Mouse (Mus musculus): ENCODE measurements around the gene S1pr1. TPM values are rescaled to one million over a fixed set of nuclear protein-coding genes. Genes with fewer than 3 reads are reported as not detected.
A peak's percentile ranks its signal among the peaks of the same experiment; 100 is the strongest.

S1pr1 gene
- polyA plus RNA-seq, 1 experiment from 2014 or later = 13.4 TPM

DNA sequence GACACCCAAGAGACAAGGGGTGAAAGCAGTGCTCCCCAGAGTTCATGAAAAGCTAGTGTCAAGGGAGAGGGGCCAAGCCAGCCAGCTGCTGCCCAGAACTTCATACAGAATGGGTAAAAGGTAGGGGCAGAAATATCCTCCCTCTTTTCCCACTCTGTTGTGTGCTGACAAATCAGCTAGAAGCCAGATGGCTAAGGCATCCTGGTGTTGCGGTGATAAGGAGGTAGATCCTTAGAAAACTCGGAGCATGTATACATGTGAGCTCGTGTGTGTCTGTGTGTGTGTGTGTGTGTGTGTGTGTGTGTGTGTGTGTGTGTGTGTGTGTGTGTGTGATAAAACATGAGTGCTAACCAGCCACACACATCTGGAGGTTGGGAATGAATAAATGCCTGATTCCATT lies 20.7 kb upstream of the S1pr1 start:
- Histone ChIP-seq H3K36me3 (no peaks in the 10 kb centered on the region), H3K27ac (replicated peaks) (no peak overlapping the region), H3K27me3 (ENCODE audit: low read depth, poor library complexity, severe bottlenecking) (no peaks in the 10 kb centered on the region), H3K9me3 (replicated peaks) (no peaks in the 10 kb centered on the region), H3K4me1 (no peaks in the 10 kb centered on the region), H3K4me3 (no peak overlapping the region)
- 90% methylated on average over 3 of the region's 3 CpGs for WGBS
- DNase-seq (ENCODE audit: low spot score) = no peak

DNA sequence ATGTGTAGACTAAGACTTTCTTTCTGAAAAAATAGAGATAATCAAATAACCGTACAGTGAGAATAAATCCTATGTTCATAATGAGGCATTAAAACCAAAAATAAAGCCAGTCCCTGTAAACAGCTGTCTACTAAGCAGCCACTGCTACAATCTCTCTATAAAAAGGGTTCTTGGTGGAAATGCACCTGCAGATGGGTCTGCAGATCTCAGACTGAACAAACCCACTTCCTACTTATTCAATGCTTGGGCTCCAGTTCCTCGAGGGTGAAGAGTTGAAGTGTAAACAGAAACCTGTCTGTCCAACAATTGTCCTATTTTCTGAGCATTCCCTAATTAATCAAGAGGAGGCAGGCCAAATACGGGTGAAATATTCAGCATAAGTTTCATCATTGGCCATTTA lies 20.0 kb upstream of the S1pr1 start:
- DNase-seq (ENCODE audit: low spot score) = no peak
- Histone ChIP-seq H3K27me3 (ENCODE audit: low read depth, poor library complexity, severe bottlenecking) (no peaks in the 10 kb centered on the region), H3K4me1 (no peaks in the 10 kb centered on the region), H3K4me3 (no peak overlapping the region), H3K27ac (replicated peaks) (no peak overlapping the region), H3K36me3 (no peaks in the 10 kb centered on the region), H3K9me3 (replicated peaks) (no peaks in the 10 kb centered on the region)
- WGBS = 88% methylated on average over 3 of the region's 3 CpGs

DNA sequence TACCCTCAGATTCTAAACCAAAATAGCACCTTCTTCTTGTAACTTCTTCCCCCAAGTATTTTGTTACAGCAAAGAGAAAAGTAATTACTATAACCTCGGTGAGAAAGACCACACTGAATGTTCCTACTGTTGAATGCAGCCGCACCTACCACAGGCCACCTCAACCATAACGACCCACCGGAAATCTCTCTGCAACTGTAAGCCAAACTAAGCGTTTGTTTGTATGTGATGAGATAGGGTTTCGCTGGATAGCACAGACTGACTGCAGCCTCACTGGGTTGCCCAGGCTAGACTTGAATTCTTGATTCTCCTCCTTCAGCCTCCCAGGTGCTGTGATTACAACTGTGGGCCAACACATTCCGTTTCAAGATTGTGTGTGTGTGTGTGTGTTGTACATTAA lies 15.5 kb upstream of the S1pr1 start:
- Histone ChIP-seq H3K27me3 (ENCODE audit: low read depth, poor library complexity, severe bottlenecking) (no peaks in the 10 kb centered on the region), H3K4me1 (0 out of 2 replicates have a peak, but pooled peaks cover 5% of the 10 kb centered on the region), H3K9me3 (replicated peaks) (no peaks in the 10 kb centered on the region), H3K4me3 (no peak overlapping the region), H3K27ac (replicated peaks) (no peak overlapping the region), H3K36me3 (no peaks in the 10 kb centered on the region)
- 90% methylated on average over 7 of the region's 7 CpGs for WGBS
- DNase-seq (ENCODE audit: low spot score) = no peak

DNA sequence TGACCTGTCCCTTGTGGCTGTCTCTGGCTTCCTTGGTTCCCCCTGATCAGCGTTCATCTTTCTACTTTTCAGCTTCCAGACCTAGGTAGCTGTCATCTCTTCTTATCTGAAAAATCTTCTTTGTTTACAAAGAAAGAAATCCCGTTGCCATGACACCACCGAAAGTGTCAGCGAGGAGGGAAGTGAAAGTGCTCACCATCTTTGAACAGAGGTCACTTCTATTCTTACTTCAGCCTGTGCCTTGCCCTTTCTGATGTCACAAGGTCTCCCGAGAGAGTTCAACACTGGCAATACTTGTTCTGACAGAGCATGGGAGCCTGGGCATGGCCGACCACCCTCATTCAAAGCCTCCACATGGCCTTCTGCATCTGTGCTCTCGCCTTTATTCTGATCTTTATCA lies 14.3 kb upstream of the S1pr1 start:
- Histone ChIP-seq H3K9me3 (replicated peaks) (no peaks in the 10 kb centered on the region), H3K27me3 (ENCODE audit: low read depth, poor library complexity, severe bottlenecking) (no peaks in the 10 kb centered on the region), H3K27ac (replicated peaks) (no peak overlapping the region), H3K36me3 (no peaks in the 10 kb centered on the region), H3K4me3 (no peak overlapping the region), H3K4me1 (0 out of 2 replicates have a peak, but pooled peaks cover 5% of the 10 kb centered on the region)
- no peak for DNase-seq (ENCODE audit: low spot score)
- 76% methylated on average over 7 of the region's 7 CpGs for WGBS

DNA sequence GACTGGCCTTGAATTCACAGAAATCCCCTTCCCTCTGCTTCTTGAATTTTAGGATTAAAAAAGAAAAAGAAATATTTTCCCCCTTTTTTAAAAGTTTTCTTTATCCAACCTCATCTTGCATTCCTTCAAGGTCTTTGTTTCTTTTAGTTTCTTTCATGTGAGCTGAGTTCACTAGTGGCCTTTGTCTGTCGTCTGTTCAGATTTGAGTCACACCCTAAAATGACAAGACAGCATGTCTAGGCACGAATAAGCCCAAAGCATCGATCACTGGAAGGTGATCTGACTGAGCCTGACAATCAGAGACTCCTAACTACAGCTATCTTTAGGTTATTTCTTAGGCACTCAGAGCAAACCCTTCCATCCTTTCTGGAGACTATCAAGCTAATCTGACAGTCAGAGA lies 13.3 kb upstream of the S1pr1 start:
- Histone ChIP-seq H3K9me3 (replicated peaks) (no peaks in the 10 kb centered on the region), H3K27me3 (ENCODE audit: low read depth, poor library complexity, severe bottlenecking) (no peaks in the 10 kb centered on the region), H3K27ac (replicated peaks) (no peak overlapping the region), H3K4me3 (no peak overlapping the region), H3K4me1 (0 out of 2 replicates have a peak, but pooled peaks cover 5% of the 10 kb centered on the region), H3K36me3 (no peaks in the 10 kb centered on the region)
- WGBS = 58% methylated on average over 3 of the region's 3 CpGs
- no peak for DNase-seq (ENCODE audit: low spot score)

DNA sequence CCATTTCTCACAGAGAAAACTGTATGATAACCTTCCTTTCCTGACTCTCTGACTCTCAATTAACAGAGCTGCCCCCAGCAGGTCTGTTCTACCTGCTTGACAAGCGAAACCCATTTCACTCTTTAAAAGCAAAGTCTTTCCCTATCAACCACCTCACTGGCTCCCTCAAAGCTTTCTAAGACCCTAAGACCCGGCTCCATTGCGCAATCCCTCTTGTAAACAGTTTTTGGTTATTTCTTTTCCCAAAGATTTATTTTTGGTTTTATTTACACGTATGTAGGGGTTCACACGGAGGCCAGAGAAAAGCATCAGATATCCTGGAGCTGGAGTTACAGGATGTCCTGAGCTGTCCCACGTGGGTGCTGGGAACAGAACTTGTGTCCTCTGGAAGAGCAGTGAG lies 4.0 kb upstream of the S1pr1 start:
- peaks cover 8% of the 10 kb centered on the region for H3K27me3 ChIP-seq (ENCODE audit: low read depth, poor library complexity, severe bottlenecking)
- DNase-seq (ENCODE audit: low spot score) = no peak
- H3K4me1 ChIP-seq = peaks cover 19% of the 10 kb centered on the region
- no peaks in the 10 kb centered on the region for H3K36me3 ChIP-seq
- WGBS = 83% methylated on average over 6 of the region's 6 CpGs
- H3K27ac ChIP-seq (replicated peaks) = no peak overlapping the region
- no peaks in the 10 kb centered on the region for H3K9me3 ChIP-seq (replicated peaks)
- no peak overlapping the region for H3K4me3 ChIP-seq

DNA sequence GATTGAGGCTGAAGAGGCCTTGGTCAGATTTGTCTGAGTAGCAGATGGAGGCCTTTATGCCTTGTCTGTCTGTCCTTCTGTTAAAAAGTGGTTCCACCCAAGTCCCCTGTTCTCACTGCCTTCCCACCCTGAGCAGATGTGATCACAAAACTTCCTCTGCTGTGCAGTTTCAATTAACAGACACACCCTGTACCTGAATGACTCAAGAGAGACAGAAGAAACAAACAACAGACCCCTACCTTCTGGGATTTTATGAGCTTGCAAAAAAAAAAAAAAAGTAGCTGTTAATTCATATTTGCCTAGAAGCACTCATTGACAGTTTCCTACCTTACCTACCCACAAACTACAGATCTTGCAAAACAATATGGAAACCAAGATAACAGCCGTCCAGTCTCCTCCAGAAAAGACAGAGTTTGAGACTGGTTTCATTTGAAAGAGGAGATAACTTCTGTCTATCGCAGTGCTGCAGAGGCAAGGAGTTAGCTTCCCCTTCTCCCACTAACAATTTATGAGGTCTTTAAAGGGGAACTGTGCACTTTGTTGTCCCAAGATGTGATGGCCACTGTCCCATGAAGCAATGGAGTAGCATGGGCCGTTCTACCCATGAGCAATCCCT lies 1.1 kb upstream of the S1pr1 start:
- Histone ChIP-seq H3K4me1 (peaks cover 29% of the 10 kb centered on the region), H3K27ac (replicated peaks) (peak overlapping the region; percentile 92; the same call in 1 of the 2 replicates), H3K36me3 (peaks cover 12% of the 10 kb centered on the region), H3K27me3 (ENCODE audit: low read depth, poor library complexity, severe bottlenecking) (peaks cover 16% of the 10 kb centered on the region), H3K4me3 (peak overlapping the region; percentile 63), H3K9me3 (replicated peaks) (no peaks in the 10 kb centered on the region)
- no peak for DNase-seq (ENCODE audit: low spot score)
- 88% methylated on average over 3 of the region's 3 CpGs for WGBS

DNA sequence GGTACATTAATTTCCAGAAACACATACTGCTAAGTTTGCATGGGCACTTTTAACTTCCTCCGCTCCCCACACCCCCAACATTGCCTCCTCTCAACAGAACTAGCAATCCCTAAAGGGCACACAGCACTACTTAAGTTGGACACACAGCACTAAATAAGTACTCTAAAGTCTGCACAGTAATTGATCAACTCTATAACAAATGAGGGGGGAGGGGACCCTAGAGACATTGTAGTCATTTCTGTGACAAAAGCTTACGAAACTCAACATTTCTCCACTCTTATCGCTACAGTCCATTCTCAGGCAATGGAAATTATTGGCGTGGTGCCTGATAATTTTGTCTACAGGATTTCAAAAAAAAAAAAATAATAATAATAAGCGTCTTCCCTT lies 830 bp downstream of the S1pr1 start:
- peaks cover 16% of the 10 kb centered on the region for H3K27me3 ChIP-seq (ENCODE audit: low read depth, poor library complexity, severe bottlenecking)
- peaks cover 12% of the 10 kb centered on the region for H3K36me3 ChIP-seq
- H3K4me3 ChIP-seq = peak overlapping the region; percentile 63
- WGBS = 11% methylated on average over 5 of the region's 5 CpGs
- DNase-seq (ENCODE audit: low spot score) = no peak
- peak overlapping the region; percentile 92 for H3K27ac ChIP-seq (replicated peaks)
- H3K4me1 ChIP-seq = peaks cover 29% of the 10 kb centered on the region
- H3K9me3 ChIP-seq (replicated peaks) = no peaks in the 10 kb centered on the region

DNA sequence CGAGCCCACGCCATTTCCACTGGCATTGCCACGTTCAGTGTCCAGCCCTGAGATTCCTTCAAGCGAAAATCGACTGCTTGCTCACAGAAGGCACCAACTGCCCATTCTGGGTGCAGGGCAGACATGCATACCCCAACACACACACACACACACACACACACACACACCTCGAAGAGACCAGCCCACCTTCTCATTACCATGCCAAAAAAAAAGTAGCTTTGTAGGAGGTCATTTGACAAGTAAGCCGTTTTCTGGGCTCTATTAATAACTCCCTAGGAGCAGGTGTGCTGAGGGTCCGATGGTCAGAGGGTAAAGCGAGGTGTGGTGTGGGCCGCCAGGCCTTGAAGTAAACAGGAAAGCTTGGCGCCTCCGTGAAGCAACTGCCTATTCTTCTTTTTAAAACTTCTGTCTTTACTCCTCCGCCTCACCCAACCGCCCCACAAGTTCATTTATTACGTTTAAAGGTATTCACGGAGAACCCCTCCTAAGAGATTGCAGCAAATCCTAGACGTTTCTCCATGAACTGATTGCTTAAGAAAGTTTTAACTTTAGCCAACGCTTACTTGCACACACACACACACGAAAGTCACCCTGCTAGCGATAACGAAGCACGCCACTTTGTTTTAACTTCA lies 1.3 kb downstream of the S1pr1 start:
- peak overlapping the region; percentile 59 for H3K27ac ChIP-seq (replicated peaks)
- peaks cover 12% of the 10 kb centered on the region for H3K36me3 ChIP-seq
- peaks cover 16% of the 10 kb centered on the region for H3K27me3 ChIP-seq (ENCODE audit: low read depth, poor library complexity, severe bottlenecking)
- no peaks in the 10 kb centered on the region for H3K9me3 ChIP-seq (replicated peaks)
- H3K4me3 ChIP-seq = peak overlapping the region; percentile 63
- WGBS = 15% methylated on average over 22 of the region's 22 CpGs
- DNase-seq (ENCODE audit: low spot score) = no peak
- H3K4me1 ChIP-seq = peaks cover 29% of the 10 kb centered on the region

DNA sequence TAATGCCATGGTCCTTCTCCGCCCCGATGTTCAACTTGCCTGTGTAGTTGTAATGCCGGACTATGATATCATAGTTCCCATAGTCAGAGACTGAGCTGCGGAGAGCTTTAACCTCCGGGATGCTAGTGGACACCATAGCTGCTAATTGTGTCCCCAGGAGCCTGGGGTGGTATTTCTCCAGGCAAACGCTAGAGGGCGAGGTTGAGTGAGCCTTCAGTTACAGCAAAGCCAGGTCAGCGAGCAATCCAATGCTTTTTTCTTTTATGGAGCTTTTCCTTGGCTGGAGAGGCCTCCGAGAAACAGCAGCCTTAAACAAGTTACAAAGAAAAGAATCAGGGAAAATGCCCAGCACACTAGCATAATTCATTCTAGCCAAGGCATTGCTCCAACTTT lies 2.1 kb downstream of the S1pr1 start:
- WGBS = 18% methylated on average over 9 of the region's 9 CpGs
- peak; percentile 79 for DNase-seq (ENCODE audit: low spot score)
- peaks cover 29% of the 10 kb centered on the region for H3K4me1 ChIP-seq
- H3K36me3 ChIP-seq = peaks cover 12% of the 10 kb centered on the region
- H3K27ac ChIP-seq (replicated peaks) = 0 out of 2 replicates have a peak overlapping the region, but pooled peaks have one; percentile 59
- no peaks in the 10 kb centered on the region for H3K9me3 ChIP-seq (replicated peaks)
- H3K27me3 ChIP-seq (ENCODE audit: low read depth, poor library complexity, severe bottlenecking) = peaks cover 16% of the 10 kb centered on the region
- peak overlapping the region; percentile 63; the same call in 1 of the 2 replicates for H3K4me3 ChIP-seq

DNA sequence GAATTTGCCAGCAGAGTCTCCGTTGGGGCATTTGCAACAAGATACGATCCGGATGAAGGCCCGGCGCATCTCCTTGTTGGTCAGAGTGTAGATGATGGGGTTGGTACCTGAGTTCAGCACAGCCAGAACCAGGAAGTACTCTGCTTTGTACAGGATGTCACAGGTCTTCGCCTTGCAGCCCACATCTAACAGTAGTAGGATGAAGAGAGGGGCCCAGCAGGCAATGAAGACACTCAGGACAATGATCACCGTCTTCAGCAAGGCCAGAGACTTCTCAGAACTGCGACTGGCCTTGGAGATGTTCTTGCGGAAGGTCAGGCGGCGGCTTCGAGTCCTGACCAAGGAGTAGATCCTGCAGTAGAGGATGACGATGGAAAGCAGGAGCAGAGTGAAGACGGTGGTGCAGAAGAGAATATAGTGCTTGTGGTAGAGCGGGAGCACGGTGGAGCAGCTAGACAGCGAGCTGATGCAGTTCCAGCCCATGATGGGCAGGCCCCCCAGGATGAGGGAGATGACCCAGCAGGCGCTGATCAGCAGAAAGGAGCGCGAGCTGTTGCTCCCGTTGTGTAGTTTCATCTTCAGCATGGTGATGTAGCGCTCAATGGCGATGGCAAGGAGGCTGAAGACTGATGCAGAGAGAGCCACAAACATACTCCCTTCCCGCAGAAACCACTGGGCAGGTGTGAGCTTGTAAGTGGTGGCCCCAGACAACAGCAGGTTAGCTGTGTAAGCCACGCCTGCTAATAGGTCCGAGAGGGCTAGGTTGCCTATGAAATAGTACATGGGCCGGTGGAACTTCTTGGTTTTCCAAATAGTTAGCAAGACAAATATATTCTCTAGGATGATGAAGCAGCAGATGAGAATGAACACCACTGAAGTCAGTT lies 2.7 kb downstream of the S1pr1 start:
- DNase-seq (ENCODE audit: low spot score) = no peak
- peaks cover 29% of the 10 kb centered on the region for H3K4me1 ChIP-seq
- H3K27me3 ChIP-seq (ENCODE audit: low read depth, poor library complexity, severe bottlenecking) = peaks cover 16% of the 10 kb centered on the region
- WGBS = 92% methylated on average over 27 of the region's 27 CpGs
- 0 out of 2 replicates have a peak overlapping the region, but pooled peaks have one; percentile 9 for H3K4me3 ChIP-seq
- H3K36me3 ChIP-seq = peaks cover 12% of the 10 kb centered on the region
- H3K9me3 ChIP-seq (replicated peaks) = no peaks in the 10 kb centered on the region
- H3K27ac ChIP-seq (replicated peaks) = no peak overlapping the region

DNA sequence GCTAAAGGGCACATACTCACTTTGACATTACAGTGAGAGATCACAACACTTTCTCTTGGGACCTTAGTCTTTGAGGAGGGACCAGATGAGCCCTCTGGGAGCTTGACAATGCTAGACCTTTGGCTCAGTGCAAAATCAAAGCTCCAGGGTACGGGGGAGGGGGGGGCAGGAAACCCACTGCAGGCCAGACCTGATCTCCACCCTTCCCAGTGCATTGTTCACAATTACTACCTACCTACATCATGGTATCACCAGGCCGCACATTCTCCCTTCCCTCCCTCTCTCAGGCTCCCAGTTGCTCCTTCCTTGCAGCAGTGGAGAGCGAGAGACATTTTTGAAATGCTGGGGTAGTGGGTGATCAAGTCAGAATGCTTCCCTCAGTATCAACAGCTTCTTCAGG lies 3.5 kb downstream of the S1pr1 start:
- no peaks in the 10 kb centered on the region for H3K9me3 ChIP-seq (replicated peaks)
- H3K4me1 ChIP-seq = peaks cover 29% of the 10 kb centered on the region
- 89% methylated on average over 3 of the region's 3 CpGs for WGBS
- H3K27me3 ChIP-seq (ENCODE audit: low read depth, poor library complexity, severe bottlenecking) = peaks cover 14% of the 10 kb centered on the region
- DNase-seq (ENCODE audit: low spot score) = no peak
- H3K4me3 ChIP-seq = no peak overlapping the region
- peaks cover 12% of the 10 kb centered on the region for H3K36me3 ChIP-seq
- H3K27ac ChIP-seq (replicated peaks) = no peak overlapping the region

DNA sequence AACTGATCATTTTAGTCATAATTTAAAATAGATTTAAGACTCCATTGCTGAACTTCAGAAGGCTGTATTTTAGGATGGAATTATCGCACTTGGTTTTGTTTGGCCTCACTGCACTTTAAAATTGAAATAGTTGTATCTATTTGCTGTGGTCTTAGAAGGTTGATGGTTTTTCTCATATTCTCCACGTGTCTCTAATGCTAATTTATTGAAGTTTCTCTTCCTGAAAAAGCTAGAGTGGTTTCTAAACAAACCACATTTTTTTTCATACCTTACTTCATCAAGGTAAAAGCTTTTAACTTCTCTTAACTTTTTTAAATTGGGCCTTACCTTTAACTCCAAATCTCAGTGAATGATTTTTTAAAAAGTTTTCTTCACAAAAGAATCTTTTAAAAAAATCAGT lies 4.8 kb downstream of the S1pr1 start:
- Histone ChIP-seq H3K4me1 (peaks cover 19% of the 10 kb centered on the region), H3K36me3 (peaks cover 12% of the 10 kb centered on the region), H3K4me3 (no peak overlapping the region), H3K27me3 (ENCODE audit: low read depth, poor library complexity, severe bottlenecking) (peaks cover 10% of the 10 kb centered on the region), H3K27ac (replicated peaks) (no peak overlapping the region), H3K9me3 (replicated peaks) (no peaks in the 10 kb centered on the region)
- DNase-seq (ENCODE audit: low spot score) = no peak
- 87% methylated on average over 2 of the region's 2 CpGs for WGBS
